In the genomic region with DNA sequence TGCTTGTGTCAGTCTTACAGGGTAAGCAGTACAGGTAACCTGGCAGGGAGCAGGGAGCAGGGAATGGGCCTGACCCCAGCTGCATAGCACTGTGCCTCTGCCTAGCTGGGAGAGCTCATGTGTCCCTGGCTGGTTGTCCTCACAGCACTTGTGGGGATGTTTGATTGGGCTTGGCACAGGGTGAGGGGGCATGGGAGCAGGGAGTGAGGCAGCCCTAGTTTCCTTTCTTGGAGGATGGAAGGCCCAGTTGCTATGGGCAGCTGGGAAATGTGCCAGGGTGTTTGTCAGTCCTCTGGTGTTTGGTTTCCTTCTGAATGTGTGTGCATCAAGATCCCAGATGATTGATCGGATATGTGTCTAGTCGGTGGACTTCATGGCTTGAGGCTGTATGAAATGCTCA, we compare ENCODE assay signal across 8 mouse cellular contexts. TPM values are rescaled to one million over a fixed set of nuclear protein-coding genes. Genes with fewer than 3 reads are reported as not detected.
DNase-seq lines count a peak whose midpoint lies in the region; ATAC-seq and TF ChIP-seq lines count a peak whose summit lies in the region.

No protein-coding gene starts in this region.

- no peak overlapping the region for H3K9ac ChIP-seq in forebrain, embryonic 15.5 days (replicated peaks)
- no peak overlapping the region for H3K9ac ChIP-seq in forebrain, embryonic 12.5 days

- peak; percentile 30 to 44 for DNase-seq in left cerebral cortex, postnatal 25 days (ENCODE audit: low spot score in 2 of 2)
- peak; percentile 47 for DNase-seq in right cerebral cortex, postnatal 14 days
- DNase-seq in kidney, adult 2 months: no peak

- peak; percentile 67 for ATAC-seq in forebrain, embryonic 15.5 days (replicated peaks)
- no peak for ATAC-seq in forebrain, embryonic 12.5 days (ENCODE audit: low FRiP score)
- no peak for ATAC-seq in megakaryocyte, adult 5-6 weeks (ENCODE audit: poor library complexity, severe bottlenecking)
- ATAC-seq in cerebellum, adult (ENCODE audit: insufficient number of reproducible peaks, low FRiP score, low TSS enrichment): no peak

- TF ChIP-seq POLR2A in kidney, adult 2 months (IDR thresholded peaks at IDR 0.05; ENCODE audit: low read depth, low read length): no peak

- H3K27ac ChIP-seq in forebrain, embryonic 15.5 days (replicated peaks): 0 out of 2 replicates have a peak overlapping the region, but pooled peaks have one; percentile 27
- H3K27ac ChIP-seq in forebrain, embryonic 12.5 days: no peak overlapping the region
- H3K27ac ChIP-seq in kidney, adult 2 months (ENCODE audit: insufficient read depth, low read depth, low read length): no peak overlapping the region

- H3K4me3 ChIP-seq in forebrain, embryonic 15.5 days: no peak overlapping the region
- H3K4me3 ChIP-seq in forebrain, embryonic 12.5 days (replicated peaks): no peak overlapping the region
- H3K4me3 ChIP-seq in megakaryocyte, embryonic 14.5 days (replicated peaks): peak overlapping the region; percentile 29
- no peak overlapping the region for H3K4me3 ChIP-seq in kidney, adult 2 months (ENCODE audit: insufficient read depth, low read depth, low read length)

- TF ChIP-seq CTCF in kidney, adult 2 months (conservative IDR thresholded peaks at IDR 0.05; ENCODE audit: insufficient read depth, insufficient read length, low read depth, low read length): no peak

- intact Hi-C loops in left cerebral cortex, postnatal 25 days (cut with DNase I): no loop called here

- H3K9me3 ChIP-seq in forebrain, embryonic 15.5 days: no peaks in the 10 kb centered on the region
- 0 out of 2 replicates have a peak, but pooled peaks cover 8% of the 10 kb centered on the region for H3K9me3 ChIP-seq in forebrain, embryonic 12.5 days
- H3K9me3 ChIP-seq in megakaryocyte, embryonic 14.5 days: no peaks in the 10 kb centered on the region

- no peaks in the 10 kb centered on the region for H3K27me3 ChIP-seq in forebrain, embryonic 15.5 days
- H3K27me3 ChIP-seq in forebrain, embryonic 12.5 days: no peaks in the 10 kb centered on the region
- H3K27me3 ChIP-seq in megakaryocyte, embryonic 14.5 days (replicated peaks): peaks cover 7% of the 10 kb centered on the region
- no peaks in the 10 kb centered on the region for H3K27me3 ChIP-seq in kidney, adult 2 months (replicated peaks; ENCODE audit: control insufficient read depth, insufficient read depth, low read length)

- peaks cover 5% of the 10 kb centered on the region; the same call in 1 of the 2 replicates for H3K36me3 ChIP-seq in forebrain, embryonic 15.5 days
- H3K36me3 ChIP-seq in forebrain, embryonic 12.5 days (replicated peaks): peaks cover 21% of the 10 kb centered on the region
- H3K36me3 ChIP-seq in megakaryocyte, embryonic 14.5 days (replicated peaks; ENCODE audit: low read length): peaks cover 59% of the 10 kb centered on the region
- H3K36me3 ChIP-seq in kidney, adult 2 months (ENCODE audit: control insufficient read depth, insufficient read depth, low read length): no peaks in the 10 kb centered on the region

- peaks cover 38% of the 10 kb centered on the region for H3K4me1 ChIP-seq in forebrain, embryonic 15.5 days
- peaks cover 59% of the 10 kb centered on the region for H3K4me1 ChIP-seq in forebrain, embryonic 12.5 days
- H3K4me1 ChIP-seq in megakaryocyte, embryonic 14.5 days: peaks cover 96% of the 10 kb centered on the region
- H3K4me1 ChIP-seq in kidney, adult 2 months (ENCODE audit: control insufficient read depth, insufficient read depth, low read length): 0 out of 2 replicates have a peak, but pooled peaks cover 2% of the 10 kb centered on the region

- WGBS in forebrain, embryonic 15.5 days: 48% methylated on average over 2 of the region's 2 CpGs
- 89% methylated on average over 2 of the region's 2 CpGs for WGBS in forebrain, embryonic 12.5 days
- WGBS in kidney, adult 2 months: 45% methylated on average over 2 of the region's 2 CpGs

- H3K4me2 ChIP-seq in forebrain, embryonic 15.5 days (replicated peaks): no peak overlapping the region
- H3K4me2 ChIP-seq in forebrain, embryonic 12.5 days: no peak overlapping the region

RNA-seq across cellular contexts. Expression of a gene that starts 7.8 kb away (rescaled TPM):
- 64.7 and 64.9 TPM in 2 replicates for polyA plus RNA-seq in forebrain, embryonic 15.5 days (2015; fragmentation: Nextera tagmentation; extraction: Ambion mirVana)
- polyA plus RNA-seq in forebrain, embryonic 12.5 days (2016; fragmentation: Nextera tagmentation; extraction: Ambion mirVana): 74.9 and 75.4 TPM in 2 replicates
- polyA plus RNA-seq in megakaryocyte, embryonic 14.5 days (2012; ENCODE audit: insufficient read depth, low replicate concordance): 37.1 and 38.7 TPM in 2 replicates
- total RNA-seq in megakaryocyte, adult 5-6 weeks (2015): 5.7 and 8.5 TPM in 2 replicates
- total RNA-seq in megakaryocyte, adult 5-6 weeks (2017): 6.2 and 7.1 TPM in 2 replicates
- total RNA-seq in left cerebral cortex, postnatal 25 days (2021): 10 to 100 TPM; 52.3 to 62.3 TPM
- 14.1 and 20.7 TPM in 2 replicates for polyA plus RNA-seq in kidney, adult 2 months (2012; rRNA removed)

RNA-seq across cellular contexts. Expression of a gene that starts 49.2 kb away (rescaled TPM):
- 5.6 and 5.8 TPM in 2 replicates for polyA plus RNA-seq in forebrain, embryonic 15.5 days (2015; fragmentation: Nextera tagmentation; extraction: Ambion mirVana)
- polyA plus RNA-seq in forebrain, embryonic 12.5 days (2016; fragmentation: Nextera tagmentation; extraction: Ambion mirVana): 3.0 and 3.4 TPM in 2 replicates
- polyA plus RNA-seq in megakaryocyte, embryonic 14.5 days (2012; ENCODE audit: insufficient read depth, low replicate concordance): 15.3 and 26.3 TPM in 2 replicates
- 0.80 and 1.2 TPM in 2 replicates for total RNA-seq in megakaryocyte, adult 5-6 weeks (2015)
- 0.44 TPM in 1 of 2 replicates, not detected in the other for total RNA-seq in megakaryocyte, adult 5-6 weeks (2017)
- total RNA-seq in left cerebral cortex, postnatal 25 days (2021): 1 to 10 TPM; 7.6 to 8.0 TPM
- polyA plus RNA-seq in kidney, adult 2 months (2012; rRNA removed): 1.1 and 1.8 TPM in 2 replicates
